Mouse (Mus musculus) embryonic fibroblast, embryonic 13.5 days (primary cell): ENCODE data around the gene Lsamp.

Source experiments
- CTCF ChIP-seq: IDR thresholded peaks from 2 replicates; pipeline ENCODE4 v1.5.1; 2011; ENCODE audit warnings: mild to moderate bottlenecking, control low read depth, low read length, moderate library complexity, borderline replicate concordance; ENCODE audit not compliant: insufficient read depth
- POLR2A ChIP-seq: IDR thresholded peaks from 2 replicates; pipeline ENCODE4 v1.6.1; 2011; ENCODE audit warnings: low read depth, mild to moderate bottlenecking, control low read depth, low read length, moderate library complexity

DNA sequence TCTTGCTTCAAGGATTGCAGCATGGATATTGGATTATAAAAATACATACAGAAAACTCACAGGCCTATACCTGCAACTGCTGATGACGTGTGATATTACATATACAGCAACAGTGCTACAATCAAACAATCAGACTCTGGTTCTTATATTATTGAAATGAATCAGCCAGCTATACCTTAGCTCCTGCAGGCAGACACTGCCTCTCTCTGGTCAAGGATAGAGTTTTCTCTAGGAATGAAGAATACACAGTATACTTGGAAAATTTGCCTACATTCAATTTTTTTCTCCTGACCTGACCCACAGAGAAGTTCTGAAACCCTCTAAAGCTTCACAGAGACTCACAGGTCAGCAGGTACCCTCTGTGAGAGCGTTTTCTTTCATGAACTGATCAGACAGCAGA, 1105.9 kb downstream of the Lsamp start:
- TF ChIP-seq CTCF, result no peak
- no peak for TF ChIP-seq POLR2A
